Mouse (Mus musculus) lung, postnatal 0 days (tissue): Measurements from ENCODE around the gene Rab4b. TPM values are rescaled to one million over a fixed set of nuclear protein-coding genes. Genes with fewer than 3 reads are reported as not detected.

Experiments used
- ATAC-seq: fragments of 200-750 bp; cut with Nextera tagmentation; 2 replicates; pipeline ENCODE4 v1.8.0; 2017; ENCODE audit warnings: moderate library complexity
- DNase-seq: peaks from one replicate; pipeline ENCODE4 v3.0.0-alpha.2; 2016; ENCODE audit warnings: low spot score
- H3K27ac ChIP-seq: fragments of 300-500 bp; sonication (generic); 2 replicates; pipeline ENCODE4 v1.5.1; 2014; ENCODE audit warnings: antibody characterized with exemption, mild to moderate bottlenecking, low read length, mixed read lengths
- H3K27me3 ChIP-seq: fragments of 300-500 bp; sonication (generic); replicated peaks from 2 replicates; pipeline ENCODE4 v1.6.1; 2014; ENCODE audit warnings: low read length, mixed read lengths; ENCODE audit not compliant: insufficient read depth
- H3K36me3 ChIP-seq: fragments of 300-500 bp; sonication (generic); 2 replicates; pipeline ENCODE4 v1.6.1; 2014; ENCODE audit warnings: low read length, mixed read lengths; ENCODE audit not compliant: insufficient read depth
- H3K4me1 ChIP-seq: fragments of 300-500 bp; sonication (generic); 2 replicates; pipeline ENCODE4 v1.6.1; 2014; ENCODE audit warnings: antibody characterized with exemption, low read depth, low read length, mixed read lengths; ENCODE audit not compliant: insufficient read depth
- H3K4me2 ChIP-seq: fragments of 300-500 bp; sonication (generic); replicated peaks from 2 replicates; pipeline ENCODE4 v1.6.1; 2014; ENCODE audit warnings: low read depth, mild to moderate bottlenecking, low read length, moderate library complexity, mixed read lengths
- H3K4me3 ChIP-seq: fragments of 300-500 bp; sonication (generic); 2 replicates; pipeline ENCODE4 v1.5.1; 2014; ENCODE audit warnings: low read depth, low read length
- H3K9ac ChIP-seq: fragments of 300-500 bp; sonication (generic); replicated peaks from 2 replicates; pipeline ENCODE4 v1.6.1; 2014; ENCODE audit warnings: low read depth, mild to moderate bottlenecking
- H3K9me3 ChIP-seq: fragments of 300-500 bp; sonication (generic); 2 replicates; pipeline ENCODE4 v1.6.1; 2016; ENCODE audit warnings: low read length, mixed read lengths
- CTCF ChIP-seq: IDR thresholded peaks from 2 replicates; pipeline ENCODE4 v1.5.1; 2016; ENCODE audit warnings: antibody characterized with exemption, mild to moderate bottlenecking
- EP300 ChIP-seq: IDR thresholded peaks from 2 replicates; pipeline ENCODE4 v1.6.1; 2016; ENCODE audit warnings: antibody characterized with exemption, mild to moderate bottlenecking, control low read depth
- WGBS: fragments of 180-500 bp; shearing (Covaris S2); extraction: QIAGEN DNeasy Blood & Tissue Kit; methylation state at CpG from one replicate; pipeline ENCODE4 v1.1.7; 2014; 5-methylcytosine and 5-hydroxymethylcytosine counted together
- polyA plus RNA-seq: library from polyadenylated mRNA; unstranded; fragments of >200 nt; fragmentation: Nextera tagmentation; extraction: Ambion mirVana; gene quantifications from 2 replicates; pipeline ENCODE4 v1.2.1, GENCODE M21; 2015

Gene Rab4b
- polyA plus RNA-seq, 1 experiment from 2014 or later: 82.3 TPM

GRCm38 (mm10) chr7:27168371-27168770, 10.3 kb downstream of the Rab4b start:
- no peaks in the 10 kb centered on the region for H3K9me3 ChIP-seq
- DNase-seq (no peak), ATAC-seq (no peak)
- H3K4me3 ChIP-seq: no peak overlapping the region
- no peak overlapping the region for H3K27ac ChIP-seq
- no peaks in the 10 kb centered on the region for H3K27me3 ChIP-seq
- no peak overlapping the region for H3K4me2 ChIP-seq
- TF ChIP-seq CTCF (no peak), EP300 (no peak)
- H3K36me3 ChIP-seq: peaks cover 17% of the 10 kb centered on the region; the same call in 1 of the 2 replicates
- peaks cover 26% of the 10 kb centered on the region; the same call in 1 of the 2 replicates for H3K4me1 ChIP-seq
- 92% methylated on average over 5 of the region's 5 CpGs for WGBS
- H3K9ac ChIP-seq: no peak overlapping the region

- ATAC-seq (no peak), DNase-seq (no peak)
- H3K9ac ChIP-seq: no peak overlapping the region; the same call in 1 of the 2 replicates
- peak overlapping the region; percentile 99 for H3K27ac ChIP-seq
- peaks cover 28% of the 10 kb centered on the region; the same call in 1 of the 2 replicates for H3K4me1 ChIP-seq
- no peaks in the 10 kb centered on the region for H3K9me3 ChIP-seq
- no peaks in the 10 kb centered on the region for H3K27me3 ChIP-seq
- H3K36me3 ChIP-seq: peaks cover 9% of the 10 kb centered on the region; the same call in 1 of the 2 replicates
- H3K4me3 ChIP-seq: peak overlapping the region; percentile 82
- H3K4me2 ChIP-seq: peak overlapping the region; percentile 73
- TF ChIP-seq EP300: no peak
- TF ChIP-seq CTCF: no peak
- WGBS: 72% methylated on average over 11 of the region's 11 CpGs
Measured at GRCm38 (mm10) chr7:27167475-27168094, 11.1 kb downstream of the Rab4b start.

- peak within 1 kb of the TSS; percentile 82 for H3K4me3 ChIP-seq
- TF ChIP-seq CTCF: no peak
- peak; percentile 99 for TF ChIP-seq EP300
- H3K9ac ChIP-seq: peak within 1 kb of the TSS; percentile 86
- 0 out of 2 replicates have a peak, but pooled peaks cover 1% of the 10 kb centered on the region for H3K36me3 ChIP-seq
- peak; percentile 98 for DNase-seq
- peak within 1 kb of the TSS; percentile 99 for H3K27ac ChIP-seq
- peak; percentile 89 for ATAC-seq
- no peaks in the 10 kb centered on the region for H3K9me3 ChIP-seq
- peak within 1 kb of the TSS; percentile 73 for H3K4me2 ChIP-seq
- H3K27me3 ChIP-seq: no peaks in the 10 kb centered on the region
- WGBS: 1% methylated on average over 59 of the region's 61 CpGs
- H3K4me1 ChIP-seq: peaks cover 28% of the 10 kb centered on the region; the same call in 1 of the 2 replicates
Measured at GRCm38 (mm10) chr7:27166614-27167474, 11.9 kb downstream of the Rab4b start, which contains the start of gene Egln2. Gene Egln2 (minus strand): TSS chr7:27166802.

GRCm38 (mm10) chr7:27166229-27166613, 12.5 kb downstream of the Rab4b start:
- peak overlapping the region; percentile 82 for H3K4me3 ChIP-seq
- peak overlapping the region; percentile 86 for H3K9ac ChIP-seq
- 0% methylated on average over 14 of the region's 43 CpGs for WGBS
- H3K4me2 ChIP-seq: peak overlapping the region; percentile 73
- no peaks in the 10 kb centered on the region for H3K27me3 ChIP-seq
- ATAC-seq (peak; percentile 83), DNase-seq (peak; percentile 94)
- no peaks in the 10 kb centered on the region for H3K9me3 ChIP-seq
- no peaks in the 10 kb centered on the region for H3K36me3 ChIP-seq
- peaks cover 28% of the 10 kb centered on the region; the same call in 1 of the 2 replicates for H3K4me1 ChIP-seq
- H3K27ac ChIP-seq: peak overlapping the region; percentile 99
- no peak for TF ChIP-seq CTCF
- TF ChIP-seq EP300: no peak

GRCm38 (mm10) chr7:27165696-27166095, 13.0 kb downstream of the Rab4b start:
- peak overlapping the region; percentile 86 for H3K9ac ChIP-seq
- peak overlapping the region; percentile 73 for H3K4me2 ChIP-seq
- H3K36me3 ChIP-seq: no peaks in the 10 kb centered on the region
- no peak for TF ChIP-seq EP300
- TF ChIP-seq CTCF: no peak
- ATAC-seq (no peak), DNase-seq (no peak)
- no peaks in the 10 kb centered on the region for H3K27me3 ChIP-seq
- H3K4me3 ChIP-seq: peak overlapping the region; percentile 82
- peak overlapping the region; percentile 99 for H3K27ac ChIP-seq
- no peaks in the 10 kb centered on the region for H3K9me3 ChIP-seq
- peaks cover 33% of the 10 kb centered on the region; the same call in 1 of the 2 replicates for H3K4me1 ChIP-seq
- 2% methylated on average over 8 of the region's 8 CpGs for WGBS

- Histone ChIP-seq H3K27ac (peak overlapping the region; percentile 99), H3K4me2 (peak overlapping the region; percentile 73), H3K9ac (peak overlapping the region; percentile 86), H3K27me3 (no peaks in the 10 kb centered on the region), H3K36me3 (no peaks in the 10 kb centered on the region), H3K4me3 (peak overlapping the region; percentile 82), H3K9me3 (no peaks in the 10 kb centered on the region), H3K4me1 (peaks cover 38% of the 10 kb centered on the region; the same call in 1 of the 2 replicates)
- DNase-seq (no peak), ATAC-seq (no peak)
- TF ChIP-seq CTCF: no peak
- 57% methylated on average over 22 of the region's 23 CpGs for WGBS
Measured at GRCm38 (mm10) chr7:27165007-27165655, 13.6 kb downstream of the Rab4b start.
